Mouse (Mus musculus) lung, postnatal 0 days (tissue): ENCODE measurements around the gene Nyap2. TPM values are rescaled to one million over a fixed set of nuclear protein-coding genes. Genes with fewer than 3 reads are reported as not detected.
A peak's percentile ranks its signal among the peaks of the same experiment; 100 is the strongest.

Experiments used
- ATAC-seq: fragments of 200-750 bp; cut with Nextera tagmentation; 2 replicates; pipeline ENCODE4 v1.8.0; 2017; ENCODE audit warnings: moderate library complexity
- DNase-seq: peaks from one replicate; pipeline ENCODE4 v3.0.0-alpha.2; 2016; ENCODE audit warnings: low spot score
- H3K27ac ChIP-seq: fragments of 300-500 bp; sonication (generic); 2 replicates; pipeline ENCODE4 v1.5.1; 2014; ENCODE audit warnings: antibody characterized with exemption, mild to moderate bottlenecking, low read length, mixed read lengths
- H3K27me3 ChIP-seq: fragments of 300-500 bp; sonication (generic); replicated peaks from 2 replicates; pipeline ENCODE4 v1.6.1; 2014; ENCODE audit warnings: low read length, mixed read lengths; ENCODE audit not compliant: insufficient read depth
- H3K36me3 ChIP-seq: fragments of 300-500 bp; sonication (generic); 2 replicates; pipeline ENCODE4 v1.6.1; 2014; ENCODE audit warnings: low read length, mixed read lengths; ENCODE audit not compliant: insufficient read depth
- H3K4me1 ChIP-seq: fragments of 300-500 bp; sonication (generic); 2 replicates; pipeline ENCODE4 v1.6.1; 2014; ENCODE audit warnings: antibody characterized with exemption, low read depth, low read length, mixed read lengths; ENCODE audit not compliant: insufficient read depth
- H3K4me2 ChIP-seq: fragments of 300-500 bp; sonication (generic); replicated peaks from 2 replicates; pipeline ENCODE4 v1.6.1; 2014; ENCODE audit warnings: low read depth, mild to moderate bottlenecking, low read length, moderate library complexity, mixed read lengths
- H3K4me3 ChIP-seq: fragments of 300-500 bp; sonication (generic); 2 replicates; pipeline ENCODE4 v1.5.1; 2014; ENCODE audit warnings: low read depth, low read length
- H3K9ac ChIP-seq: fragments of 300-500 bp; sonication (generic); replicated peaks from 2 replicates; pipeline ENCODE4 v1.6.1; 2014; ENCODE audit warnings: low read depth, mild to moderate bottlenecking
- H3K9me3 ChIP-seq: fragments of 300-500 bp; sonication (generic); 2 replicates; pipeline ENCODE4 v1.6.1; 2016; ENCODE audit warnings: low read length, mixed read lengths
- CTCF ChIP-seq: IDR thresholded peaks from 2 replicates; pipeline ENCODE4 v1.5.1; 2016; ENCODE audit warnings: antibody characterized with exemption, mild to moderate bottlenecking
- EP300 ChIP-seq: IDR thresholded peaks from 2 replicates; pipeline ENCODE4 v1.6.1; 2016; ENCODE audit warnings: antibody characterized with exemption, mild to moderate bottlenecking, control low read depth
- WGBS: fragments of 180-500 bp; shearing (Covaris S2); extraction: QIAGEN DNeasy Blood & Tissue Kit; methylation state at CpG from one replicate; pipeline ENCODE4 v1.1.7; 2014; 5-methylcytosine and 5-hydroxymethylcytosine counted together
- polyA plus RNA-seq: library from polyadenylated mRNA; unstranded; fragments of >200 nt; fragmentation: Nextera tagmentation; extraction: Ambion mirVana; gene quantifications from 2 replicates; pipeline ENCODE4 v1.2.1, GENCODE M21; 2015

Gene Nyap2
- polyA plus RNA-seq, 1 experiment from 2014 or later: not detected

DNA sequence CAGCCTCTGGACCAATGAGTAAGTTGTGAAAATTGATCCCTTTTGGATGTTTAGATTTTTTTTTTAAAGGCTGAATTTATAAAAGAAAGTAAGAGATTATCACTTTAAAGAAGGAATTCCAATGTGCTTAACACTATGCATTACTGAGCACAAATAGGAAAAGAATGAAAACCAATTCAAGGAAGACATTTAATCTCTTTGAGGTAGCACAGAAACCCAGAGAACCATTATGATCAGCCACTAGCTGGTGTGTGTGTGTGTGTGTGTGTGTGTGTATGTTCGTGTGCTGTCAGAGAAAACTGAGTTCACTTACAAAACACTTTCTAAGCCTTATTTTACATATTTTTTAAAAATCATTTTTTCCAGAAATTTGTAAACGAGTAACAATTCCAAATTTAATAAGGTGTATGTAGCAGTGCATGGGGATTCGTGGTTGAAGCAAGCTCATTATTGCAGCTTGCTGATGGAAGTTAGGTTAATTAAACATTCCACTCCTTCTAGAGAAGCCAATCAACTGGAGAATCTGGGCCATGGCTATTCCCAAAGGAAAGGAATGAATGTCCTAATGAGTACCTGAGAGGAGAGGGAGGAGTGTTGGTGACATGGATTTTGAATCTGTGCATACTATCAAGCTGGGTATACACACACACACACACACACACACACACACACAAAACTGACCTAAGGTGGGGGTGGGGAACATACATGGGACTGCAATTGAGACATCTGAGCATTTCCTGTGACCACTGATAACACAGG, 171.9 kb downstream of the Nyap2 start:
- H3K9ac ChIP-seq: no peak overlapping the region
- H3K9me3 ChIP-seq: no peaks in the 10 kb centered on the region
- H3K4me3 ChIP-seq: no peak overlapping the region
- no peak overlapping the region for H3K27ac ChIP-seq
- DNase-seq: no peak
- no peak for ATAC-seq
- TF ChIP-seq CTCF: no peak
- TF ChIP-seq EP300: no peak
- no peaks in the 10 kb centered on the region for H3K36me3 ChIP-seq
- WGBS: 75% methylated on average over 3 of the region's 3 CpGs
- H3K27me3 ChIP-seq: no peaks in the 10 kb centered on the region
- H3K4me2 ChIP-seq: no peak overlapping the region
- no peaks in the 10 kb centered on the region for H3K4me1 ChIP-seq

DNA sequence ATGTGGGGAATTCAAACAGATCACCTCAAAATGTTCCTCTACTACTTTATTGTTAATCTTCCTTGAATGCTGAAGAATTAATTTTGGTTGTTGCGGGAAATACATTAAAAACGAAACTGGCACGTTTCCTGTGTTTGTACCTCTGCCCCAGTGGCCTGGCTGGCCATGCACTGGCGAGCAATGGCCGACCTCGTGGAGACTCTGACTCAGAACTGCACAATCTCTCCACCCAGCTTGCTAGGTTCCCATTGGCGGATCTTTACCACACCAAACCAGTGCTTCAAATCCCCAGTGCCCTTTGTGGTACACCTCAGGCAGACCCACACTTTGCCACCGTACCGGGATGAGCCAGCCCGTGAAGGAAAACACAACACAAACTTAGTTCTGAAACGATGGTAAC, 173.3 kb downstream of the Nyap2 start:
- WGBS: 88% methylated on average over 11 of the region's 11 CpGs
- TF ChIP-seq CTCF (no peak), EP300 (no peak)
- Histone ChIP-seq H3K4me2 (no peak overlapping the region), H3K4me3 (no peak overlapping the region), H3K9ac (no peak overlapping the region), H3K36me3 (no peaks in the 10 kb centered on the region), H3K27me3 (no peaks in the 10 kb centered on the region), H3K9me3 (no peaks in the 10 kb centered on the region), H3K4me1 (no peaks in the 10 kb centered on the region), H3K27ac (no peak overlapping the region)
- DNase-seq (no peak), ATAC-seq (no peak)

DNA sequence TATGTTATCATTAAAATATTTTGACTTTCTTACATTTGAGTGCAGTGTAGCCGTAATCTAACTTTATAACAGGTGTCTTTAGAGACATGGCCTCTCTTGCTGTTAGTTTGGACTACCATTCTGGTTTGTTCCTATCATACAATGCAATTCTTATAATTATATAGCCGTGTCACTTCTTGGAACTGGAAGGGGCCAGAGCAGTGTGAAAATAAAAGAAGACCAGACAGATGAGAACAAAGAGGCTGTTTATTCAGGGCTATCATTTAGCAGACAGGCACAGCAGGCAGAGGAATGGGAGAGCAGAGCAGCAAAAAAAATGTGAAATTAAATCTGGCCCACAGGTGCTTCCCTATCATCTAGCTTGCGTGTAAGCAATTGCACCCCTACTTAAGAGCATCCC, 189.7 kb downstream of the Nyap2 start:
- Histone ChIP-seq H3K4me3 (no peak overlapping the region), H3K4me1 (no peaks in the 10 kb centered on the region), H3K36me3 (no peaks in the 10 kb centered on the region), H3K4me2 (no peak overlapping the region), H3K27me3 (no peaks in the 10 kb centered on the region), H3K27ac (no peak overlapping the region), H3K9ac (no peak overlapping the region), H3K9me3 (no peaks in the 10 kb centered on the region)
- TF ChIP-seq EP300 (no peak), CTCF (no peak)
- ATAC-seq: no peak
- WGBS: 62% methylated on average over 3 of the region's 3 CpGs
- no peak for DNase-seq

DNA sequence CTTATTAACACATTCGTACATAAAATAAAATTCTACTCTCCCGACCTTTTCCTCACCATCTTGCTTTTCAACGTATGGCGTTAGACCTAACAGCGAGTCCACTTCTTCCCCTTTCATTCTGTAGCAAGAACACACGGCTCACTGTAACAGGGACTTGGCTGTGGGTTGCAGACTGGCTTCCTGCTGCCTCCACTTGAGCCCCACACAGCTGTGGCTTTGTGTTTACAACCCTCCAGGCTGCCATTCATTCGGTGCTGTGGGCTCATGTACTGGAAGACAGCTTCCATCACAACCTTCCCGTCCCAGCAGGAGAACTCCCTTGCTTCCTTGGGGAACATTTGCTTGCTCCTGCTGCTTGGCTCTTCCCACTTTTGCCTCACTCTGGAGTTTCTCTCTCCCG, 204.2 kb downstream of the Nyap2 start:
- 43% methylated on average over 9 of the region's 9 CpGs for whole genome bisulfite sequencing
- H3K27me3 ChIP-seq: no peaks in the 10 kb centered on the region
- TF ChIP-seq CTCF (no peak), EP300 (no peak)
- no peak overlapping the region for H3K9ac ChIP-seq
- no peak for ATAC-seq
- no peaks in the 10 kb centered on the region for H3K36me3 ChIP-seq
- H3K4me3 ChIP-seq: no peak overlapping the region
- H3K4me2 ChIP-seq: no peak overlapping the region
- H3K27ac ChIP-seq: no peak overlapping the region
- H3K4me1 ChIP-seq: no peaks in the 10 kb centered on the region
- no peaks in the 10 kb centered on the region for H3K9me3 ChIP-seq
- DNase-seq: no peak

DNA sequence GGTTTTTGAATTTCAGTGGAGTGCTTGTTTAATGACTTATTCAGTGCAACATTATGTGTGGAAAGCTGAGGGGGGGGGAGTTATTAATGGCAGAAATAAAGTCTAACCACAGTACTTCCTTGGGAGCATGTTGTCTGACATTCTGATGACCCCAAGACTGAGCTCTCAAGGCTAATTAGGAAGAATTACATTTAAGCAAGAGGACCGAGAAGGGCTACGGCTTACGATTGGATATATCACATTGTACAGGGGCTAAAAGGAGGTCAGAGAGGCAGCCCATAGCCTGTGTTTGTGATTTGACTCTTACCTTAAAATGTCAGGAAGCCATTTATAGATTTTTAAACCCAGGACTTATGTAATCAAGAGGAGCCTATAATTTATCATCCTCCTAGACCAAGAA, 208.9 kb downstream of the Nyap2 start:
- H3K4me1 ChIP-seq: no peaks in the 10 kb centered on the region
- no peak overlapping the region for H3K27ac ChIP-seq
- H3K4me2 ChIP-seq: no peak overlapping the region
- no peaks in the 10 kb centered on the region for H3K27me3 ChIP-seq
- H3K9me3 ChIP-seq: no peaks in the 10 kb centered on the region
- H3K36me3 ChIP-seq: no peaks in the 10 kb centered on the region
- H3K4me3 ChIP-seq: no peak overlapping the region
- no peak for TF ChIP-seq EP300
- no peak for TF ChIP-seq CTCF
- ATAC-seq: no peak
- no peak for DNase-seq
- 60% methylated on average over 3 of the region's 3 CpGs for WGBS
- H3K9ac ChIP-seq: no peak overlapping the region

DNA sequence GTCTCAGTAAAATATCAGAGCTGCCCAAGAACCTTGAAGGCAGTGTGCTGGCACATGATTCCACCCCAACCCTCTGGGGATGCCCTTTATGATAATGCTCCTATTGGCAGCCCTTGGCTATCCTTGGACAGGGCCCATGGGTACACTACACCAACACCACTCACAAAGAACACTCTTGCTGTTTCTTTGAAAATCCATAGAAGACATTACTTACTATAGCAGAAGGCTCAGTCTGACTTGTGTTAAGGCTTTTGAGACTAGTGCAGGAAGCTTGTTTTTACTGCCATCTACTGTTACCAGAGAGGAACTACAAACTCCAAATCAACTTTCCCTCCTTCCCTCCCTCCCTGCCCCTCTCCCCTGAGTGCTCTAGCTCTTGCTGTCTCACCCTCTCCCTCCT, 210.3 kb downstream of the Nyap2 start:
- ATAC-seq: no peak; the same call in 1 of the 2 replicates
- Histone ChIP-seq H3K9ac (no peak overlapping the region), H3K36me3 (no peaks in the 10 kb centered on the region), H3K27ac (no peak overlapping the region), H3K27me3 (no peaks in the 10 kb centered on the region), H3K9me3 (no peaks in the 10 kb centered on the region), H3K4me3 (no peak overlapping the region), H3K4me2 (no peak overlapping the region), H3K4me1 (no peaks in the 10 kb centered on the region)
- DNase-seq: peak; percentile 80
- TF ChIP-seq EP300 (no peak), CTCF (peak; percentile 75)
